Mouse (Mus musculus) gastrocnemius, postnatal 36 days (tissue): ENCODE data around the gene Sgsm2. TPM values are rescaled to one million over a fixed set of nuclear protein-coding genes. Genes with fewer than 3 reads are reported as not detected.

ENCODE experiments used
- DNase-seq, 2 experiments: peaks; one replicate each; pipeline ENCODE4 v3.0.0; 2022
- intact Hi-C: fragments of 180-260 bp; cut with DNase I; formaldehyde crosslinking; loops from one replicate; pipeline ENCODE4 v1.15.1; 2025
- long read RNA-seq, 2 experiments: library from polyadenylated mRNA; stranded (forward); transcript quantifications; one replicate each; pipeline ENCODE4 v2.0.0; 2021
- total RNA-seq, 2 experiments: library from RNA; stranded (reverse); gene quantifications; 2 replicates each; pipeline ENCODE4 v1.2.3; 2021

Gene Sgsm2
- total RNA-seq, result 1 to 10 TPM; 1.4 to 1.9 TPM
- long read RNA-seq, experiment 1, partial matches to known transcripts, result 1 of 13 reads
- long read RNA-seq, experiment 1, other reads (novel, unspliced or antisense), result 12 of 13 reads
- long read RNA-seq, experiment 2, partial matches to known transcripts, result 0 of 17 reads
- long read RNA-seq, experiment 2, other reads (novel, unspliced or antisense), result 17 of 17 reads

DNA sequence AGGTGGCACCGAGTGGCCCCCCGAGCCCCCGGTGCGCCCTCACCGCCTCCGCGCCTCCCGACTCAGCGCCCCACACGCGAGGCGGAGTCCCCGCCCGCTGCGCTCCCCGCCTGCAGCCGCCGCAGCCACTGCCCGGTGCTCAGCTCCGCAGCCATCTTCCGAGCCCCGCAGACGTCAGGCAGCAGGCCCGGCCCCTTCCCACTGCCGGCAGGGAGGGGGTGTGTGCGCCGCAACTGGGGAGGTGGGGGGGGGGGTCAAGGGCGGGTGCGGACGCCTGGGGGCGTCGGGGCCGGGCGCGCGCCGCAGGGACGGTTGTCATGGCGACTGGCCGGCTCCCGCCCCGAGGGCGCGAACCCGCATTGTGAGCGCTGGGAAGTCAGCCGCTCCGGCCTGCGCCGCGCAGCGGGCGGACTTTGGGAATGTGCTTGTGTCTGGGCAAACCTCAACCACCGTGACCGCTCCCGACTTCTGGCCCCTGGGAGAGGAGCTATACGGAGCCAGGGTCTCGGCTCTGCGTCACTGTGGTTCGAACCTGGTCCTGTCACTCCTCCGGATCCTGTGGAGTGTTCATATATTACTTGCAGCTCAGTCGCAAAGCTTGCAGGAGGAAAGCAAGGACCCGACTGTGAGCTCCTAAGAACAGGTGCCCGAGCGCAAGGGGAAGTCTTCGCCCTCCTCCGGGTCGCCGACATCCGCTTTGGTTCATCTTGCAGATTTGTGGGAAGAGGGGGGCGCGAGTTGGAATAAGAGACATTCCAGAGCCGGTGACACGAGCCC, at the start of gene Sgsm2:
Sgsm2 (minus strand) TSS at position 160 of the 777 bp plus-strand sequence.
- intact Hi-C loops, result no loop called here
- peak; percentile 48 to 53 for DNase-seq

GRCm38 (mm10) chr11:74946348-74946747, 49.5 kb upstream of the Sgsm2 start:
- no peak for DNase-seq
- intact Hi-C loops, result loop anchor here (5.0 kb wide), 1 partner anchor 346 kb away; no protein-coding TSS in a partner anchor

- no peak for DNase-seq
- intact Hi-C loops, result no loop called here
These were observed 33.5 kb upstream of the Sgsm2 start for GRCm38 (mm10) chr11:74930391-74930790.

- no peak for DNase-seq
- intact Hi-C loops, result no loop called here
These were observed 32.3 kb upstream of the Sgsm2 start for GRCm38 (mm10) chr11:74929111-74929510.

DNA sequence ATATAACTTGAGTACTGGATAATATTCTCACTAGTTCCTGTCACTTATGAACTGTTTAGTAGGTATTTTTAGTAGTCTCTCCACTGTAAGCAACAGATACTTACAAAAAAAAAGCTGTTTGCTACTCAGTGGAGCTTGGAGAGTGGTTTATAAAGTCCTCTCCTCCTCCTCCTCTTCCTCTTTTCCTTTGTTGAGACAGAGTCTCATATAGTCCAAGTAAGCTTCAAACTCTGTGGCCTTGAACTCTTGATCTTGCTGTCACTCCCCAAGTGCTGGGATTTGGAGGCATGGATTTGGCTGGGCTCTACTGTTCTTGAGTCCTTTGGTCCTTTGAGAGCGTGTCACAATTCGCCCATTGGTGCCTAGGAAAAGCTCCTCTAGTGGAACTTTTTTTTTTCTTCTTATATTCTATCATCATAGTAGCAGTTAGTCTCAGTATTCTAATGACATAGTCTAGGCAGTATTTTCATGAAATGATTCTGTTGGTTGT, 30.4 kb upstream of the Sgsm2 start:
- no peak for DNase-seq
- intact Hi-C loops, result no loop called here

- no peak for DNase-seq
- intact Hi-C loops, result no loop called here
These were observed 29.6 kb upstream of the Sgsm2 start for GRCm38 (mm10) chr11:74926388-74927005.

- intact Hi-C loops, result no loop called here
- peak; percentile 88 to 91 for DNase-seq
These were observed 28.9 kb upstream of the Sgsm2 start, which contains the start of the genes Smg6 and Srr for GRCm38 (mm10) chr11:74925577-74926387. TSS of gene Smg6 (plus strand) at chr11:74925823. TSS of gene Srr (minus strand) at chr11:74925948.

GRCm38 (mm10) chr11:74924149-74924548, 27.3 kb upstream of the Sgsm2 start:
- peak in 1 of 2 experiments; percentile 34 for DNase-seq
- intact Hi-C loops, result no loop called here

GRCm38 (mm10) chr11:74919249-74919648, 22.4 kb upstream of the Sgsm2 start:
- intact Hi-C loops, result no loop called here
- DNase-seq, result no peak

- no peak for DNase-seq
- intact Hi-C loops, result no loop called here
These were observed 15.6 kb upstream of the Sgsm2 start for GRCm38 (mm10) chr11:74912492-74912891.

GRCm38 (mm10) chr11:74909978-74910377, 13.1 kb upstream of the Sgsm2 start:
- intact Hi-C loops, result no loop called here
- no peak for DNase-seq

DNA sequence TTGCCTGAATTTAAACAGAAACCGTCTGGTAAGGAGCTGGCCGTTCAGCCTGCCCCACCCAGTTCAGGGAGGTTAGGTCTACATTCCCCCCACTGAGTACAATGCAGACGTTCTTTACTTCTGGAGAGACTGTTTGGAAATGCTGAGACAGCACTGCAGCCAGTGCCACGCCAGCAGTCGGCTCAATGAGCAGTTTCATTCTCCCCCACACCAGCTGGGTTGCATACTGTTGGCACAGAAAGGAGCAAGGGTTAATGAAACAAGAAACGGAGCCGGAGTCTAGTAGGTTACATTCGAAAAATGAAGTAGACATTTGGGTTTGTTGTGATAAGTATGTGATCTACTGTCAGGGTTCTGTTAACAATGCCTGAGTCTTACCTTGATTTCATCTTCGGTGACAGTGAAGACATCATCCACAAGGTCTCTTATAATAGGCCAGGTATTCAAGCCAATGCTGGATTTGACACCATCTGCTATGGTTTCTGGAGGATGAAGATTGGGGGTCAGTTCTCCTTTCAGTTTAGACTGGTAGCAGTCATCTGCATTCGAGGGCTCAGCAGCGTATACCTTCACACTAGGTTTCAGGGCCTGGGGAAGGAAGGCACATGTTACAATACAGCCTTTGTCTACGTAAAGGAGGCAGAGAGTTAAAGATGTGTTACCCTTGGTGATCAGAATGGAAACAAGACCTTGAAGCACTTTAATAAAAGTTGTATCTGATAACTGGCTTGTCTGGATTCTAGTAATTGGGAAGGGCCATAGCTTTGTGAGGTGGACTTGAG, 11.9 kb upstream of the Sgsm2 start:
- intact Hi-C loops, result no loop called here
- DNase-seq, result no peak

- no peak for DNase-seq
- intact Hi-C loops, result no loop called here
These were observed 11.0 kb upstream of the Sgsm2 start for GRCm38 (mm10) chr11:74907850-74908249.

DNA sequence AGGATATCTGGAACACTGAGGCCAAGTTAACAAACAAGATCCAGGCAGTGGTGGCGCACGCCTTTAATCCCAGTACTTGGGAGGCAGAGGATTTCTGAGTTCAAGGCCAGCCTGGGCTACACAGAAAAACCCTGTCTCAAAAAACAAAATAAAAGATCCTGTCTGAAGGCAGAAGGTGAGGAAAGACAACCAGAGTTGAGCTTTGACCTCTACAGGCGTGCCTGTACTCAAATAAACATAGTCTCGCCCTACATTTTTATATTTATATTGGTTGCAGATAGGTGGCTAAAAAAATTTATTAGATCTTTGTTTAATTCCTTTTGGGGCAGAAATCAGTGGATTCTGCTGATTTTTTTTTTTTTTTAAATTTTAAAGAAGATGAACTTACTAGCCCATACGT, 5.6 kb upstream of the Sgsm2 start:
- no peak for DNase-seq
- intact Hi-C loops, result no loop called here

- no peak for DNase-seq
- intact Hi-C loops, result no loop called here
These were observed 4.7 kb upstream of the Sgsm2 start for GRCm38 (mm10) chr11:74901555-74901954.

DNA sequence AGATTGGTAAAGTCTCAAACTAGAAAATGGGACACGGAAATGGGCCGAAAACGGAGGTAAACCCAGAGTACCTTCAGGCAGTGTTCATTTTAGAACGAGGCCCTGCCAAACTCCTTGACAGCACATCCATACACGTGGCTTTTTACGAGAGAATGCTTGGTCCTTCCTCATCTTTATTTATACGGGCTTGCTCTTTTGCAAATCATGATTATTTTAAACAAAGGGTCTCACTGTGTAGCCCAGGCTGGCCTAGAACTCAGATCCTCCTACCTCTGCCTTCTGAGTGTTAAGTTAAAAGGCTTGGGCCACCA, 1.6 kb upstream of the Sgsm2 start:
- no peak for DNase-seq
- intact Hi-C loops, result no loop called here

- peak; percentile 83 to 86 for DNase-seq
- intact Hi-C loops, result no loop called here
These were observed 1.0 kb upstream of the Sgsm2 start, which contains the start of gene Tsr1 for GRCm38 (mm10) chr11:74897678-74898516. TSS of gene Tsr1 (plus strand) at chr11:74898071.

DNA sequence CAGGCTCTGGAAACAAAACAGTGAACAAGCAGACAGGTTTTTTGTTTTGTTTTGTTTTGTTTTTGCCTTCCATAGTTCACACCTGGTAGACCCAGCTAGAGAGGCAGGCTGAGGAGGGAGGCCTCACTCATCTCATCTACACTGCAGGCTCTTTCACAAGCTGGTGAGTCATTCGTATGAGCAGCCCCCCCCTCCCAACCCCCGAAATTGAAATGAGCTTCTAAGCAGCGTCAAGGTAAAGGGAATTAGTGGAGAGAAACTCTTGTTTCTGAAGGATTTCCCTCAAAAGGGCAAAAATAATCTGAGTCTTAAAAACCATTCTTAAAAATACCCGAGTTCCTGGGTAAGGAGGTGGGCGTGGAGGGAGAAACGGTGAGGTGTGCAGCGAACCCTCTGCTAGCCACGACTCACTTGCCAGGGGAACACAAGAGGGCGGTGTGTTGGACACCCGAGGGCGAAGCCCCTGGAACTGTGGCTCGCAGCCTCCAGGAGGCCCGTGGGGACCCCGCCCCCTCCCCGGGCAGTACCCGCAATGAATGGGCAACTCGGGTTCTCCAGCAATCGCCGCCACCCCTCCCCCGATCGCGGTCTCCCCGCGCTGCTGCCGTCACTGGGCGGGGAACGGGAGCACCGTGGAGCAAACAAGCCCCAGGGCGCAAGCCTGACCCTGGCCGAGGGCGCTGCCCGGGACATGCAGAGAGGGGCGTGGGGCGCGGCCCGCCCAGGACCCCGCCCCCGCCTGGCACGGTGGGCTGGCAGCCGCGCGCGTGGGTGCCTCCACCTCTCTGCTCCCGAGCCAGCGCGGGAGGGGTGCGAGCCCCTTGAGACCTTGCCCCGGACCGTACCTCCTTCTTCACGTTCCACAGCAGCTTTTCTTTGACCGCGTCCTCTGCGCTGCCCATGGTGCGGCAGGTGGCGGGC, 620 bp downstream of the Sgsm2 start:
- intact Hi-C loops, result no loop called here
- DNase-seq, result peak; percentile 52 to 54
